Mouse (Mus musculus) lung, postnatal 25 days (tissue): ENCODE results near the gene Hpse.

Experiments used
- DNase-seq: peaks from one replicate; pipeline ENCODE4 v3.0.0; 2022; ENCODE audit warnings: low spot score

The Hpse gene

DNA sequence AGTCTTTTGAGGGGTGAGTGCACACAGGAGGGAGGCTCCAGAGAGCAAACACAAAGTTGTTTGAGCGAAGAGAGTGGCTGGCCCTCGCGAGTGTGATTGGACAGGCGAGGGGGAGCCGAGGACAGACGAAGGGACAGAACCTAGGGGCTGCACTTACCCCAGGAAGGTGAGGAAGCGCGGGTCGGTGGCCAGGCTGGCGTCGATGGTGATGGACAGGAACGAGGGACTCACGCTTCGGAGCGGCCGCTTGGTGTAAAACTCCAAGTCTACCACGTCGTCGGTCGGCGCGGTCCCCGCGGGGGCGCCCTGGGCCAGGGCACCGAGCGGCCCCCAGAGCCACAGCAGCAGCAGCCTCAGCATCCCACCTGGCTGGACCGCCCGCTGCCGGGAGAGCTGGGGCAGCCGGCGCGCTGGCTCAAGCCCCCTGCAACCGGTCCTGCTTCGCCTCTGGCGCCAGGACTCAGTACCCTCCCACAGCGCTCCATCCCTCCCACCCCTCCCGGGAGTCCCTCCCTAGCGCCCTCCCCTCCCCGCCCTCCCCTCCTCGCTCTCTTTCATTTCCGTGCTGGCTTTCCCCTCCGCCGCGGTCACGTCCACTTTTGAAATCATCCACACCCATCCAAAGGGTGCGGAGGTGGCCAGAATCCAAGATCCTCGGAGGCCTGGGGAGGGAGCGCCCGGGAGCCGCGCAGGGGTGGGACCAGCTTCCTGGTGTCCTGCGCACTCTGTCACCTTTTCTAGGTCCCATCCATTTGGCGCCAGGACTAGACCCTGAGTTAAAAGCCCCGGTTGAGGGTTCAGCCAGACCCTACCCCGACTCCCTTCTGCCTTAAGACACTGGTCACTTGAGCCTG, at the start of gene Hpse:
Gene Hpse (minus strand): TSS at position 482 of the 854 bp plus-strand sequence.
- peak; percentile 62 for DNase-seq

DNA sequence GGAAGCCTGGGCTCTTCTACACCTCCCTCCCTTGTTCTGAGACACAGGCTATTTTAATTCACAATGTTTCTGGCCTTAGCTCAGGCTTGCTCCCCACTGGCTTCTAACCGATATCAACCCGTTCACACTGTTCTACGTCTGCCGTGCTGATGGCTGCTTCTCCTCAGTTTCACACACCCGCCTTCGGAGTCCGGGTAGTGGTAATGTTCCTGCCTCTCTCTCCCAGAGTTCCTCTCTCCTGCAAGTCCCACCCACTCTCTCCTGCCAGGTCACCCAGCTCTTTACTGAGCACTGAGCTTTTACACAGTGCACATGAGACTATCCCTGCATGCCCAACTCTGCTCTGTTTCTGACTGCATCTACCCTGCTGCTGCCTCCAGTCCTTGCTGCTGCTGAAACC, 46.5 kb upstream of the Hpse start:
- DNase-seq = no peak

DNA sequence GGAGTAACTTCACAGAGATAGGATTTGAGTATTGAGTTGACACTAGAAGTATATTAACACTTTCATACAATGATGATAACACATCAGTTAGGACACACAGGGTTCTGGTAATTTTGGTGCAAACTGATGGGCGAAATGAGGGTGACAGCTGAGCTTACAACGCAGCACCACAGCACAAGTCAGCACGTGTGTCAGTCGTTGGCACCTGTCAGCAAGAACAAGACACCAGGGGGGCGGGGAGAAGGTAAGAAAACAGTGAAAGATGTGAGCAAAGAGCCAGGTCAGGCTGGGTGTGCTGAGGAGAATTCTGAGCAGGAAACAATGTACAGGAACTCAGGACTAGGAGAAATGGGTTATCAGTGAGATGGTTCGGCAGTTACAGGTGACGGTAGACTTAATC, 42.2 kb upstream of the Hpse start:
- no peak for DNase-seq

DNA sequence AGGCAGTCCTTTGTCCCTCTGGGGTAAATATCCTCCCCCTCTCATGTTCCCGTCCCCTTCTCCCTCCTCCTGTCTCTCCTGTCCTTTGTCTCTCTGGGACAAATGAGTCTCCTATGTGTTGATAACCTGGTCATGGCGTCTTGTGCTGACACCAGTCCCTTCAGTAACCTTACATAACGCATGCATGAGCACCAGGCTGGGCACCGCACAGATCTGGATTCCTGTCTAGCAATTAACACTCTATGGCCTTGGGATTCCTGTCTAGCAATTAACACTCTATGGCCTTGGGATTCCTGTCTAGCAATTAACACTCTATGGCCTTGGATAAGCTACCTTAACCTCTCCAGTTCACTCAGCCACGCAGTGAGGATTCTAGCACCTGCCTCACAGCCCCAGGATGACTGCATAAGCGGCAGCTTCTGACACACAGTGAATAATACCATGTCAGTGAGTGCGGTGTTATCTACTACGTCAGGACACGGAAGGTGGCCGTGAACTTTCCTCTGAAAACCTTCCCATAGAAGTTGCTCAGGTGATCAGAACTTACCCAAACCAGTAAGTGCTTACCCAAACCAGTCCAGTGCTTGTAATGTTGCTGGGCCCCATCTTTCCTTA, 40.6 kb upstream of the Hpse start:
- DNase-seq = no peak

DNA sequence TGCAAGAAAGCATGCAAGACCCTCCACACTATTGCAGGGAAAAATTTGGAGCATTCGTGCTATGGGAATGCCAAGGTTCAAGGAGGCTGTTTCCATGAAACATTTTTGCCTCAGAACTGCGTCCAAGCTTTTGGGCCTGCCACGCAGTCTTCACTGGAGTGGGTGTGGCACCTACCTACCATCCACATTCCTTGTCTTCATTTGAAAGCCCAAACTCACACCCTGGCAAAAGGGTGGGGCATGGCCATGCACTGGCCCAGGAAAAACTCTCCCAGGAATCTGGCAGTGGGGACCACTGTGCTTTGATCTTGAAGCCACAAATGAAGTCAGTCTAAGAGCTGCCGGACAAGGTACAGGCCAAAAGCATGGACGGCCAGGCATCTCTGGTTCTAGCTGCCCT, 38.6 kb upstream of the Hpse start:
- no peak for DNase-seq

DNA sequence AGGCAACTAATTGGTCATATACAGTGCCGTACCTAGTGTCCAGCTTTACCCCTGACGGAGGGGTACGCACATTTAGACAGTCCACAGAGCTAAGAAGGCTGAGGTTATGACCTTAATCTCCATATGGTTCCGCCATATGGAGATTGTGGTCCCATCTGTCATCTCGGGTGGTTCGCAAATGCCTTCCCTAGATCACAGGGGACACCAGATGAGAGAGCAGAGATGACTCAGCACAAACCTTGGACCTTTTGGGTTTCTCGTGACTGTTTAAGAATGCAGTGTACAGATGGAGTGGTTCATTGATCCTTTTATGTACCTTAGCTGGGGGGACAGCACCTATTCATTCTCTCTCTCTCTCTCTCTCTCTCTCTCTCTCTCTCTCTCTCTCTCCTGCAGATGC, 33.9 kb upstream of the Hpse start:
- no peak for DNase-seq

DNA sequence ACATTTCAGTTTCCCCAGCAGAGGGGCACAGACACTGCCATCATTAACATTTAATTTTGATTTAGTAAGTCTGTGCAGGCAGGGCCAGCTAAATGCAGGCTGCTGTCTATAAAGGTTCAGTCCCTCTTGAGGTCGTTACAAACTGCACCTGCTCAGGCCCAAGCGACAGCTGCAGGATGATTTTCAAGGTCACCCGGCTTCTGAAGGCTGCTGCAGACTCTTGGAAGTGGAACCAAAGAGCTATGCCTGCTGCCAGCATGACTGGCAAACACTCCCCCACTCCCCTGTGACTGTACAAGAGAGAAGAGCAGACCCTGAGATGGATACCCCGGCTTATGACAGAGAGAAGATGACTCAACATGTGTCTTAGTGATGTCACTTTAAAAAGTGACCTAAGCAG, 32.1 kb upstream of the Hpse start:
- no peak for DNase-seq

DNA sequence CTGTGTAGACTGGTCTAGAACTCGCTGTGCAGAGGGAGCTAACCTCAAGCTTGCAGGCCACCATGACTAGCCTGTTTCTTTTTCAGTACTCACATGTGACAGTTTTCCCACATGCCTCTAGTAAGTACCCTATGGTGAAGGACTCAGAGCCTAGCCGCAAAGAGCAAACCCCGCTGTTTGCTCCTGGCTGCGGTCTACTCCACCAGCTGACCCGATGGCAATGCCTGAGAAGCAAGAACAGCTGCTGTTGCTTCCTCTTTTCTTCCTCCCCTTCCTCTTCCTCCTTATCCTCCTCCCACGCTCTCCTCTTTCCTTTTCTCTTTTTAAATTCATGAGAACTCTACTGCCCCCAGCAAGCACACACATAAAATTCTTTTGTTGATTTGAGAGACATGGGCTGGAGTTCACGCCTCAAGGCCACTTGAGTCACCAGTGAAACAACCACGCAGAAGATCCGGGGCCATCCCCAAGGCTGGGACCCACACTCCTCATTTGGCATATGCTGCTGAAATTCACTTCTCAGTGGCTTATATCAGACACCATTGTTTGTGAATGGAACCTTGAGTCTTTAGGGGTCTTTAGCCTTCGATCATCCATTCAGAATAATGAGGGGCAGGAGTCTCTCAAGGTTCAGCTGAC, 31.2 kb upstream of the Hpse start:
- peak; percentile 10 for DNase-seq

DNA sequence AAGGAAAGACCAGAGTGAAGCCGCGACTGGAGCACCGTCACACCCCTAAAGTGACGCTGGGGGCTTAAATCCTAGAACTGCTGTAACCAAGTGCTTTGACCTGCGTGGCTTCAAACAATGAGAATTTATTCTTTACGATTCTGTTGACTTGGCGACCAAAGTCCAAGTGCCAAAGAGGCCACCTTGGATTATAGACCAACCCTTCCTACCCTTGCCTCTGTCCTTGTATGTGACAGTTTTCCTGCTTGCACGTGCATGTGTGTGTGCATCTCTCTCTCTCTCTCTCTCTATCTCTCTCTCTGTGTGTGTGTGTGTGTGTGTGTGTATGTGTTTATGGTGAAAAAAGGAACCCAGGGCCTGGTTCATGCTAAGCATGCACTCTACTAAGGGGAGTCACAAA, 19.3 kb upstream of the Hpse start:
- DNase-seq = no peak

DNA sequence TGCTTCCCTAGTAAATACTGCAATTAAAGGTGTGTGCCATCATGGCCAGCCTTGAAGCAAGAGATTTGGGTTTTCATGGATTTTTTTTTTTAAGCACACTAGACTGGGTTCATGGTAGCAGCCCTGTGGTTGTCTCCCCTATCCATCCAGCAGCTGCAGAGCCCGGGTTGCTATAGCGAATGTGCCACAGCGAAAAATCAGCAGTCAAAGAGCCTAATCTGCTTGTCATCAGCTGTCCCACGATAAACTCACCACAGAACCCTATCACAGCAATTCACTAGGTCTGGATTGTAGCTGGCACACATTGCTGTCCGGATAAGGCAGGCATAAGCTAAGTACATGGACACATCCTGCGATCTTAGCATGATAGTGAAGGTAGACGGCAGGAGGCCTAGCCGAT, 17.4 kb upstream of the Hpse start:
- DNase-seq = no peak

DNA sequence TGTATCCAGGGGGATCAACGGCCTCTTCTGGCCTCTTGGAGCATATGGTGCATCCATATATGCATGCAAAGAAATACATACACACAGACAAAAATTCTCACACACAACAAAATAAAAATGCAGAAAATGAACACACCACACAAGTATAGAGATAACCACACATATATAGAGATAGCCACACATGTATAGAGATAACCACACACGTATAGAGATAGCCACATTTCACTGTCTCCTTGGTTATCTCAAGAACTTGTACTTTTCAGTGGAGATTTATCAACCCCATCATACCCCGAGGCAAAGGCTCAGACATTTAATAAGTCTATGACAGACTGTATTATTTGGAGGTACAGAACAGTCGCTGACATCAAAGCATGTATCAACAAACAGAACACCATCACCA, 15.0 kb upstream of the Hpse start:
- DNase-seq = no peak

DNA sequence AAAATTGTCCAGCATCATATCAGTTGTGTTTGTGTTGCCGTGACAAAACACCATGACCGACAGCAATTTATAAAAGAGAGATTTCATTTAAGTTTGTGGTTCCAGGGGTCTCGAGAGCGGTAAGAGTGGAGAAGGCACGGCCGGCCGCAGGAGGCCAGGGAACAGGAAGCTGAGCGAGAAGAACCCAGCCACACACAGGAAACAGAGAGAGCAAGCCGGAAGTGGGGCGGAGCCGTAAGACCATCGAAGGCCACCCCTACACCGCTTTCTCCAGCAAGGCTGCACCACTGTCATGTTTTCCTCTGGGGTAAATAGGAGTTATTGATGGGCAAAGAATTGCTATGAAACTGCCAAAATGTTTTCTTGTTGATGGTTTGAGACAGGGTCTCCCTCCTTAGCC, 9.2 kb upstream of the Hpse start:
- peak; percentile 37 for DNase-seq

DNA sequence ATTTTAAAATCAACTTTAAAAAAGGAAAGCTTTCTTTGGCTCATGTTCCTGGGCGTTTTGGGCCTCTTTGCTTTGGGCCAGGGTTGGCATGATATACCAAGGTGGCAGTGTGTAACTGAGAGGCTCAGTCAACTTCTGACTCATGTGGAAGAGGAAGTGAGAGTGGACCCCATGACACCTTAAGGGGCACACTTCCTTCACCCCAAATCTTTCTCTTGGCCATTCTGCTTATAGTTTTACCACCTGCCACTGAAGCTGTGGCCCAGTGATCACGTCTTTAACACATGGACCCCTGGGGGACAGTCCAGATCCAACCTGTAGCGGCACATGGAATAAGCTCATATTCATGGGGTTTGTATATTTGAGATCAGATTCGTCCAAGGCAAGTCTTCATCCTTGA, 6.5 kb upstream of the Hpse start:
- no peak for DNase-seq

DNA sequence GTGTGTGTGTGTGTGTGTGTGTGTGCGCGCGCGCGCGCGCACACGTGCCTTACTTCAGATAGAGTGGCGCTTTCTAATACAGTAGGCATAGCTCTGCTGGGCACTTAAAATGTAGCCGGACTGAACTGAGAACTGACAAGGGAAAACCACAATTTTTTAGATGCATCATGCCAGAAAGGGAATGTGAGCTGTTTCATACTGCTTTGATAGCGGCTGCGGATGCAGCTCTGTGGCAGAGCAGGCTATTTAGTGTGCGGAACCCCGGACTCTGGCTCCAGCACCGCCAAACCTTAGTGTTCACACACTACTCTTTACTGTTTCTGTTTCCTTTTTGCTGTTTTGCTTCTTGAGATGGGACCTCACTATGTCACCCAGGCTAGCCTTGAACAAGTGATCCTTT, 2.8 kb downstream of the Hpse start:
- no peak for DNase-seq

DNA sequence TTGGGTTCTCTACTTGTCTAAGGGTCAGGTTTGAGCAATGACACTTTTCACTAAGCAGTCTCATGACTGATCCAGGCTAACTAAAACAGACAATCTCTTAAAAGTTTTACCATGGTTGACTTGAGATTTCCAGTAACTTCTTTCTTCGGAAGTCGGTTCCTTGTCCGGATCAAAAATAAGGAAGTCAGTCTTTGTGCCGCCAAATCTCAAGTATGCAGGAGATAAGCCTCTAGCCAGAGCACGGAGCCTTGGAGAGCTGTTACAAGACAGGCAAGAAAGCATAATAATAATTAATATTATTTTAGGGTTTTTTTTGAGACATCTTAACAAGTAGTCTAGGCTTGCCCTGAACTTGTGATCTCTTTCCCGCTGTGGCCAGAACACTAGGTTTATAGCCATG, 8.3 kb downstream of the Hpse start:
- no peak for DNase-seq

DNA sequence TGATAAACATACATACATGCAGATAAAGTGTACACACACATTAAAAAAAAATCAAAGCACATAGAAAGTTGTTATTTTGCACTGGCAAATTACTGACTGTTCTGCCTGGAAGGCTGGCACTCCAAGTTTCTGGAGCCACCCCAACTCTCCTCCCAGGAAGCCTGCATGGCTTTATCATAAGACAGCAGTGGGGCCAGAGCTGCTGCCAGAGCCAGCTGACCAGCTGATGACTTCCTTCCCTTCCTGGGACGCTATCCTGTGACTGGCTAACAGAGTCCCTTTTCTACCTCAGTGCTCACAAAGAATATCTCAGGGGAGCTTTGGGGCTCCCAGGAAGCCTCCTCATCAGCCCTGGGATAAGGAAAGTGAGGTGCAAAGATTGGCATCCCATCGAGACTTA, 9.5 kb downstream of the Hpse start:
- peak; percentile 3 for DNase-seq

DNA sequence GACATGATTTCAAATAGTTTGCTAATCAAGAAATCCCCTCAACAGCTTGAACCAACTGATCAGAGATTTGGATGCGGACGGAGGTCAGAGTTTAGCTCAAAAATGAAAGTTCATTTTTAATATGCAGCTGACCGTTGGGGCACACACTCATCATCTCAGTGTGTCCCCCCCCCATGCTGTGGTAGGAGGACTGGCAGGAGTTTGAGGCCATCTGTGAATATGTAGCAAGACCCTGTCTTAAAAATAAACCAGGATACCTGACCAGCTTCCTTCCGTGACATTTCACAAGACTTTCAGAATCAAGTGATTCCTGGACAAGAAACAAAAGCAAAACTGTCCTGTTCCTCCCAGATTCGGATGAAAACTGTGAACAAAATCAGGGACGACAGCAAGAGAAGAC, 10.5 kb downstream of the Hpse start:
- no peak for DNase-seq

DNA sequence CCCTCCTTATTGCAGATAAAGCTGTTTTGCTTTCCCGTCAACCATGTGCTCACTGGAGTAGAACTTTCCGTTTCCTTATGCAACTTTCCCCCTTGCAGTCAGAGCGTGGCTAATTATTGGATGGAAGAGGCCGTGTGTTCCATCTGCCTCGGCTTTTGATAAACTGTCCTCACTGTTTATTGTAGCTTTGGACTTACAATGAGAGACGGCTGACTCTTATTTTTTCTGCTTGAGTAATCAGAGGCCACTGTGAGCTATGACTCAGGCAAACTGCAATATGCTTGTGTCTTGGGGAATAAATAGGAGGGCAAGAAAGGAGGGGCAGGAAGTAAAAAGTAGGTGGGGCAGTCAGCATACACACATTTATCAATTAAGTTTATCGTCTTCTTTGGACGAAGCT, 12.8 kb downstream of the Hpse start:
- no peak for DNase-seq

DNA sequence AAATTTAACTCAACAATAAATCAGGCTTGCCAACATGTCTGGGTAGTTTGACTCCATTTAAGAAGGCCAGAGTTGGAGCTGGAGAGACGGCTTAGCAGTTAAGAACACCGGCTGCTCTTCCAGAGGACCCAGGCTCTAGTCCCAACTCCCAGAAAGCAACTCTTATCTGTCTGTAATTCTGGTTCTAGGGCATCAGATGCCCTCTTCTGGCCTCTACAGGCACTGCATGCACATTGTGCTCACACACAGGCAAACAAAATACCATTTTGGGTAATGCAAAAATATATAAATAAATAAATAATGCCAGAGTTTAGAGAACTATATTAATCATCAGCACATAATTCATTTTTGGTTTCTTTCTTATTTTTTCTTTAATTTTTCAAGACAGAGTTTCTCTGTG, 15.2 kb downstream of the Hpse start:
- DNase-seq = no peak

DNA sequence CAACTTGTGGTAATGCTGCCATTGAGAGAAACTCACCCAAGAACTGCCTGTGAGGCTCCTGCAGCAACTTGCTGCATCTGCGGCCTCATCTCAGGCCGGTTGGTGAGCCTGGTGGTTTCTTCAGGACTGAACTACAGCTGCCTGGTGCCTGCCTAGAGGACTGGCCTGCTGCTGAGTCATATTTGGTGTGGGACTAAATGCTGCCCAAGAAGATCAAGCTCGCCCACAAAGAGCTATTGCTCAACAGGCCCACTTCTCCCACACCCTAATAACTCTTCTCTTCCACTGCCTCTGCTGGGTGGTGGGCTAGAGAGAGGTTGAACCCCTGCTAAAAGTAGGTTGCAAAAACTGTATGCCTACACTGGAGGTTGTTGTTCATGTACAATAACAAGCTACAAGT, 17.2 kb downstream of the Hpse start:
- no peak for DNase-seq

DNA sequence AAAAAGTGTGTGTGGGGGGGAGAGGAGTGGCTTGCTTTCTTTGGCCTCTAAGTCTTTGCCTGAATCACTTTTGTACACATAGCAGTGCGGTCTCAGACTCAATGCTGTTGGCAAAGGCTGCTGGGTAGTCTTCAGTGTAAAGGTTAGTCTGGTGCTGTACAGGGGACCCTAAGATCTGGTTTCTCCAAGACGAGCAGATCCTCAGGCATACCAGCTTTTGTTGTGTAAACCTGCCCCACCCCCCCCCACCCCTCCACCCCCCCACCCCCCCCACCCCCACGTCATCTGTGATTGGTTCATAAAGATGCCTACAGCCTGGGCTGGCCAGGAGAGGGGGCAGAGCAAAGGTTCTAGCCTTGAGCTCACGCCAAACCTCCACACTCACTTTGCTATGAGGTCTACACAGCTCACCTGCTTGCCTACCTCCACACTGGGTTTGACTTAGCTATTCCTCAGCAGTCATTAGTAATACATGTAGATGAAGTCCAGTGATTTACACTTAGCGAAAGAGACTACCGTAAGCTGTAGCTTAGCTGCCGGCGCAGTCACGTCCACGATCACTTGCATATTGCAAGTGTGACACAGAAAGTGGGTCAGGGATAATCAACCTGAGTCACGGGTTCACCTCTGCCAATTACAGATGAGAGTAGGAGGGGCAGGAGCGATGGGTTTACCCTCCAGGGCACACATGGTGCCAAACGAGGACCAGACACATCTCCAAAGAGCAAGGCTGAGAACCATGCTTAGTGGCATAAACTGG, 18.5 kb downstream of the Hpse start:
- no peak for DNase-seq

DNA sequence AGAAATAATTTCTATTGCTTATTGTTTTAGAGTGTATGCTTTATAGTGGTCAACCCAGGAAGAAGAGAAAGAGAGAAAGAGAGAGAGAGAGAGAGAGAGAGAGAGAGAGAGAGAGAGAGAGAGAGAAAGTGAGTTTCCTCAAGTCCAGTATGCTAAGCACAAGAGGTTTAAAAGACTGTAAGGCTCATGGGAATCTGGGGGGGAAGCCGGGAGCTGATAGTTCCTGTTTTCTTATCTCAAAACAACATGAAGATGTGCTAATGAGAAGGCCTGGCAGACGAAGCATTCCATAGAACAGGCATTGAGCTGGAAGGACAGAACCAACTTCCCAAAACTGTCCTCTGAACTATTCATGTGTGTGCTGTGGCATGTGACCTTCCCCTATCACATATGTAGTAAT, 21.6 kb downstream of the Hpse start:
- DNase-seq = no peak

DNA sequence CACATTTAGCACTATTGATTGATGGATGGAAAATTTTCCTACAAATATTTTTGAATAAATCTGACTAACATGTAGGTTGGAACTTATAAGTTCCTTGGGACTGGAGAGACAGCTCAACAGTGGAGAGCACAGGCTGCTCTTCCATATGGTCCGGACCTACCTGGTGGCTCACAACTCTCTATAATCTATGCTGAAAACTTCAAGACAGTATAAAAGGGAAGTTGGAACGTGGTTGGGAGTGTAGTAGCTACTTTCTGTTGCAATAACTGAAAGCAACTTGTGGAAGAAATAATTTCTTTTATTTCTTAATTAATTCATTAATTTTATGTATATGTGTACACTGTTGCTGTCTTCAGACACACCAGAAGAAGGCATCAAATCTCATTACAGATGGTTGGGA, 22.1 kb downstream of the Hpse start:
- no peak for DNase-seq
